Mouse (Mus musculus) olfactory bulb, adult 2 months (tissue): ENCODE data around the gene Pnkp. TPM values are rescaled to one million over a fixed set of nuclear protein-coding genes. Genes with fewer than 3 reads are reported as not detected.

Experiments
- H3K27ac ChIP-seq: fragments of 200-500 bp; 2 replicates; pipeline ENCODE4 v1.5.1; 2012; ENCODE audit warnings: low read depth, low read length; ENCODE audit not compliant: insufficient read depth
- H3K4me1 ChIP-seq: fragments of 200-500 bp; 2 replicates; pipeline ENCODE4 v1.6.1; 2012; ENCODE audit warnings: low read length; ENCODE audit not compliant: control insufficient read depth, insufficient read depth
- H3K4me3 ChIP-seq: fragments of 200-500 bp; 2 replicates; pipeline ENCODE4 v1.5.1; 2012; ENCODE audit warnings: mild to moderate bottlenecking, low read depth, low read length, moderate library complexity; ENCODE audit not compliant: insufficient read depth
- CTCF ChIP-seq: fragments of 200-500 bp; IDR thresholded peaks from 2 replicates; pipeline ENCODE4 v1.5.1; 2012; ENCODE audit warnings: low read depth, mild to moderate bottlenecking, low read length, moderate library complexity; ENCODE audit not compliant: insufficient read depth
- POLR2A ChIP-seq: fragments of 200-500 bp; IDR thresholded peaks from 2 replicates; pipeline ENCODE4 v1.6.1; 2012; ENCODE audit warnings: mild to moderate bottlenecking, low read depth, low read length, moderate library complexity; ENCODE audit not compliant: insufficient read depth
- WGBS: fragments of 180-500 bp; shearing (Covaris S2); methylation state at CpG from one replicate; pipeline ENCODE4 v1.1.7; 2018; 5-methylcytosine and 5-hydroxymethylcytosine counted together
- polyA plus RNA-seq: library from polyadenylated mRNA; stranded (reverse); fragments of >200 nt; gene quantifications from 2 replicates; pipeline ENCODE4 v1.2.4, GENCODE M21; 2012; ENCODE audit warnings: low replicate concordance; ENCODE audit not compliant: missing spikeins, insufficient read depth, insufficient read length

Pnkp gene
- polyA plus RNA-seq, 1 experiment, result not detected

DNA sequence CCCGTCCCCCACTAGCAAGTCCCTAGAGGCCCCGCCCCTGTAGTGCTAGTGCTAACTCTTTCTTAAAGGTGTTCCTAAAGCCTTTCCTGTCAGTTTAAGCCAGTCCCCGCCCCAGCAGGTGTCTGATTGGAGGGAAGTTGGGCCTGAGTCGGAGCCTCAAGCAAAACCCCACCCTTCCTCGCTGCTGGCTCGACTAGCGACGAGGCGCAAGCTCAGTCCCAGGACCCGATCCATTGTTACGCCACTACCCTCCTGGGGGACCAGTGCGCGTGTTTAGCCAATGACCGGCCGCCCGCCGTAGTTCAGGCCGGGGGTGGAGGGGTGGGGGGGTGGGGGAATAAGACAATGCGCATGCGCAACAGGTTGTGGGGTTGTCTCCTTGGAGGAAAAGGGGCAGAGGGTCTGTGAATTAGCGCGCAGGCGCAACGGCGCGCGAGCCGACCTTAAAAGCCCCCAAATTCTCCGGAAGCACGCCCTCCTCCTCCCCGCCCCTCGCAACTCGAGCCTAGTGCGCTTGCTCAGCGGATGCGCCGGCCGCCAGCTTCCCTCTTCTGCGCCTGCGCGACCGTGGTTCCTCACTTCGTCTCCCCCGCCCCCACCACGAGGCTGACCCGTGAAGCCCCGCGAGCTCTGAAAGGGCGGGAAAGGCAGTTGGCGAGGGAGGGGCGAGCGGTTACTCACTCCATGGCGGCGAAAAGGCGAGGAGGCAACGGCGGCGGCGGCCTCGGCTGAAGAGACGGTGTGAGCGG, 41.0 kb upstream of the Pnkp start, which contains the start of the genes Nup62 and Il4i1:
TSS of gene Nup62 (plus strand) at position 368 of the 749 bp plus-strand sequence.
TSS of gene Il4i1 (plus strand) at position 667 of the 749 bp plus-strand sequence.
- under 1% methylated on average over 62 of the region's 62 CpGs for WGBS
- H3K27ac ChIP-seq, result peak within 1 kb of the TSS; percentile 95
- peaks cover 13% of the 10 kb centered on the region for H3K4me1 ChIP-seq
- TF ChIP-seq POLR2A, result 0 out of 2 replicates have a peak, but pooled peaks have one; percentile 34
- TF ChIP-seq CTCF, result no peak
- H3K4me3 ChIP-seq, result peak within 1 kb of the TSS; percentile 100

DNA sequence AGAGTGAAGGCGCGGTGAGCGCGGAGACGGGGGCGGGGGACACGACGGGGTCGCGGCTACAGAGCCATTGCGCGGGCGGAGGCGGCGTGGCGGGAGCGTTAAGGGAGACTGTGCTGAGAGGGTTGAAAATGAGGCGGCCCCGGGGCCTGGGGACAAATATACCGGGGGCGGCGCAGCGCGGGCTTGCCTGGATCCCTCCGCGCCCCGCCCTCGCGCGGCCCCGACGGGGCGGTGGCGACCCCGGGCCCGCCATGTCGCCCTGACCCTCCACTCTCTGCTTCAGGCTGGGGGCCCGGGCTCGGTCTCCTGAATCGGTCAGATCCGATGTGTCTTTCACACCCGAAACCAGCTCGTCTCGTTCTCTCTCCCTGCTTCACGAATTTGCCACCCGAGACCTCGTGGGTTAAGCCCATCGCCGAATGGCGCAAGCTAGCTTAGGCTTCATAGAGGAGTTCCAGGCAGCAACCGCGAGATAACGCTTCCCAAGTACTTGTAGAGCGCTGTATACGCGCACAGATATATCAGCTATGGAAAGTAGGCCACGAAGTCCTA, 40.4 kb upstream of the Pnkp start, which contains the start of gene Atf5:
TSS of gene Atf5 (minus strand) at position 189 of the 552 bp plus-strand sequence.
- H3K27ac ChIP-seq, result peak within 1 kb of the TSS; percentile 95
- WGBS, result under 1% methylated on average over 56 of the region's 57 CpGs
- H3K4me1 ChIP-seq, result peaks cover 13% of the 10 kb centered on the region
- peak within 1 kb of the TSS; percentile 100 for H3K4me3 ChIP-seq
- TF ChIP-seq CTCF, result no peak
- no peak for TF ChIP-seq POLR2A

GRCm38 (mm10) chr7:44817441-44817840, 39.5 kb upstream of the Pnkp start:
- no peak overlapping the region; the same call in 1 of the 2 replicates for H3K27ac ChIP-seq
- peaks cover 15% of the 10 kb centered on the region for H3K4me1 ChIP-seq
- 12% methylated on average over 3 of the region's 3 CpGs for WGBS
- peak overlapping the region; percentile 100; the same call in 1 of the 2 replicates for H3K4me3 ChIP-seq
- TF ChIP-seq CTCF (no peak), POLR2A (no peak)

GRCm38 (mm10) chr7:44818164-44818563, 38.8 kb upstream of the Pnkp start:
- Histone ChIP-seq H3K4me3 (no peak overlapping the region), H3K4me1 (peaks cover 15% of the 10 kb centered on the region), H3K27ac (no peak overlapping the region)
- 18% methylated on average over 2 of the region's 2 CpGs for WGBS
- TF ChIP-seq POLR2A (no peak), CTCF (no peak)

- 26% methylated on average over 6 of the region's 6 CpGs for WGBS
- peaks cover 15% of the 10 kb centered on the region for H3K4me1 ChIP-seq
- no peak overlapping the region for H3K27ac ChIP-seq
- no peak for TF ChIP-seq POLR2A
- peak overlapping the region; percentile 15; the same call in 1 of the 2 replicates for H3K4me3 ChIP-seq
Observed at GRCm38 (mm10) chr7:44818751-44819235, 38.1 kb upstream of the Pnkp start.

- 79% methylated on average over 2 of the region's 2 CpGs for WGBS
- H3K27ac ChIP-seq, result no peak overlapping the region
- H3K4me1 ChIP-seq, result peaks cover 15% of the 10 kb centered on the region
- no peak overlapping the region for H3K4me3 ChIP-seq
- TF ChIP-seq CTCF, result no peak
- no peak for TF ChIP-seq POLR2A
Observed at GRCm38 (mm10) chr7:44819391-44819790, 37.5 kb upstream of the Pnkp start.

DNA sequence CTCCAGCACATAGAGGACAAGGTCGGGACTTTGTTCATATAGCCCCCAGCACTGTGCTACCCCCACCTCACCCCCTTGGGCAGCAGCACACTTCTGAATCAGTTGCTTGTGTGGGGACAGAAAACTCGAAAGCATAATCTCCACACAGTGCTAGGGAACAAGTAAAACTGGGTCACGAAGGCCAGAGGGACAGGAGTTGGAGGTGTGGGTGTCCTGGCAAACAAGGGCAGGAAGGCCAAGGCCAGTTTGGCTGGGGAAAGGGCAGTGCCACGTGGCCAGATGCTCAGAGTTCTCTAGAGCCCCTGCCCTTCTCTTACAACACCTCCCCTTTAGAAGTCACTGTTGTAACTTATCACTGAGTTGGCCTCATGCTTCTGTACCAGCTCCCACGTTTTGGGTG, 37.1 kb upstream of the Pnkp start:
- no peak overlapping the region for H3K4me3 ChIP-seq
- H3K27ac ChIP-seq, result no peak overlapping the region
- 44% methylated on average over 5 of the region's 5 CpGs for WGBS
- H3K4me1 ChIP-seq, result peaks cover 15% of the 10 kb centered on the region
- TF ChIP-seq POLR2A (no peak), CTCF (no peak)

- Histone ChIP-seq H3K4me1 (peaks cover 12% of the 10 kb centered on the region), H3K27ac (no peak overlapping the region), H3K4me3 (no peak overlapping the region)
- 78% methylated on average over 3 of the region's 3 CpGs for WGBS
- no peak for TF ChIP-seq POLR2A
- TF ChIP-seq CTCF, result no peak
Observed at GRCm38 (mm10) chr7:44820525-44820924, 36.4 kb upstream of the Pnkp start.
